Mouse (Mus musculus): ENCODE data around the gene Lrrc7.
"Not testable (repeated sequence)": the region's sequence is repeated elsewhere in the genome, so short reads cannot be mapped to it uniquely, and the experiment has no call there.

Gene Lrrc7

GRCm38 (mm10) chr3:158164452-158164851 is 397.6 kb downstream of the Lrrc7 start:
- no peak for DNase-seq

DNA sequence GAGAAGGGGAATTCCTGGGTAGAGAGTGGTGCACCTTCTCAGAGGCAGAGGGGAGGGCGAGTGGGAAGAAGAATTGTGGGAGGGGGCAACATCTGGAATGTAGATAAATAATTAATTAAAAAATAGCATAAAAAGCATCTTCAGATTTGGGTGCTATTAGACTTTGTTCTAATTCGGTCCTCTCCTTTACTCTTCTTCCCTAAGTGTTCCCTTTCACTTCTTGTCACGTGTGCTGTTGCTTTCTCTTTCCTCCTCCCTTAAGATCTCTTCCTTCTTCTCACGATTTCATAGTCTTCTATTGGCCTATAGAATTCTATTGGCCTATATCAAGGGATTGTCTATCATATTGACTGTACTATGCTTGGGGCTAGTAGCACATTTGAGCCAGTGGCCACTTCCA is 398.9 kb downstream of the Lrrc7 start:
- DNase-seq: no peak

DNA sequence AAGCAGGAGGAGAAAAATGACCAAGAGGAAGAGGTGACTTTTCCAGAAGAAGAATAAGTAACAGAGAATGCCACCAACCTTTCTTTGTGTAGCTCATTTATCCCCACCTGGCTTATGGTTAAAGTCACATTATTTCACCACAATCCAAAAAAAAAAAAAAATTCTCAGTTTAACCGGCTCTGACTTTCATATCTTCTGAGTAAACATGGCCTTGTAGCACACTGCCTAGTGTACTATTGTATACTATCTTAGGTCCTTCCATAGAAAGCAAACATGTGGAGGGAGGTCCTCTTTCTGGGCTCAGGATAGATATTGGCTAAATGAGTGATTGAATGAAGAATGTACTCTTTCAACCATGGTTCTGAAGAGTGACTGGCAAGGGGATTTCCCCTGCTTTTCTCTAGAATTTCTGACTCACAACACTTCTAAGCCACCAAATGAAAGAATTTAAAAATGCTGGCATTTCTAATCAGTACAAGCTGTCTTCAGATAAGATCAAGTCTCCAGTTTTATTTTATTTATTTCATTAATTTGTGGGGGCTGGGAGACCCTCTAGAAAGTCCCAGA is 400.0 kb downstream of the Lrrc7 start:
- no peak for DNase-seq

DNA sequence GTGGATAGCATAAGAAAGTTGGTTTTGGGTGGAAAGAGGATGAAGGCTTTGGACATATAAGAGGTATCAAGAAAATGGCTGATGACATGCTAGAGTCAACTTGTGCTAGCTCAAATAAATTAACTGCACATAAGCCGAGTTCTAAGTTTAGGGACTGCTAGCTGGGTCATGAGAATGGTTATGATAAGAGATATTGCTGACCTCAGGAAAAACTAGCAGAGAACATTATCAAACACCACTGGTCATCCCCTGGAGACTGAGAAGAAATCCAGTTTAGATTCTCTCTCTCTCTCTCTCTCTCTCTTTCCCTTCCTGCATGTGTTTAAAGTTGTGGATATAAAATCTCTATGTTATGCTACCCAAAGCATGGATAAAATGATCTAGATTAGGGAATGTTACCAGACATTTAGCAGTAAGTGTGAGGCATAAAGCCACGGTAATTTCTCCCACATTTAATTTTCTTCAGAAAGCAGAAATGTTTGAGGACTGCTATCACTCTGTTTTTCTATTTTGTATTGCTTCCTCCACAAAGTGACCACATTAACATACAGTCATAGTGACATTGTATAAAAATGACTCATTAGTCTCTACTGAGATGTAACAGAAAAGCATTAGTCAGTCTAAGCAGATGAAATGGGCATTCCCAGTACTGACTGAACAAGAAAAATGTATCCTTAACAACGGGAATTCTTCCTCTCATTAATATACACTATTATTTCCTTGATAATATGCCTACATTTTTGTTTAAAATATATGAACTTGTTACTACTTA is 406.3 kb downstream of the Lrrc7 start:
- no peak for DNase-seq

GRCm38 (mm10) chr3:158154134-158154533 is 407.9 kb downstream of the Lrrc7 start:
- no peak for DNase-seq

DNA sequence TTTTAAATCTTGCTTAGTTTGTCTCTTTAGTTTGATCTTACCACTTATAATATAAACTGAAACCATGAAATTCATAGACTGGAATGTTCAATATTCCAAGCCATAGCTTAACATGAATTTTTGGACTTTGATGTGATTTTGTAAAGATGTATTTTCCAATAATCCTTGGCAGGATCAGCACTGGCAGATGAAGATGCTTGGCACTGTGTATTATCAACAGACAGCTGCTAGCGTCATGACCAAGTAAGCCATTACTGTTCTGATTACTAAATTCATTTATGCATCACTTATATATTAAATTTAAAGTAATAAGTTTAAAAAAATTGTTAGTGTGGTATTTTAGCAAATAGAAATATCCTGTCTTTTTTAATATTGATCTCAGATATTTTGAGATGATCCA is 413.0 kb downstream of the Lrrc7 start:
- no peak for DNase-seq

DNA sequence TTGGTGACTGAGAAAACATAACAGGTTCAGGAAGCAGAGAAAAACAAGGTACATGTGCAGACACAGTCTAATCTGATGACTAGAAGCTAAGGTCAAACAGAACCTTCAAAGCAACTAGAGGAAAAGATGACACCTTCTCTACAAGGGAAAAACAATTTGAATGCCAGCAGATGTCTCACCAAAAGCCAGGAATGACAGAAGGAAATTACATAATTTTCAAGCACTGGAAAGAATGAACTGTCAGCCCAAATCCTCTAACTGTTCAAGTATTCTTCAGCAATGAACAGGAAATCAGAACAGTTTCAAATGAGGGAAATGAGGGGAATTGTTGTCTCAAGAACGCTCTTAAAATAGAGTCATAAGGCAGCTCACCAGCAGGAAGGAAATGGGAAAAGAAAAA is 421.4 kb downstream of the Lrrc7 start:
- DNase-seq: no peak

DNA sequence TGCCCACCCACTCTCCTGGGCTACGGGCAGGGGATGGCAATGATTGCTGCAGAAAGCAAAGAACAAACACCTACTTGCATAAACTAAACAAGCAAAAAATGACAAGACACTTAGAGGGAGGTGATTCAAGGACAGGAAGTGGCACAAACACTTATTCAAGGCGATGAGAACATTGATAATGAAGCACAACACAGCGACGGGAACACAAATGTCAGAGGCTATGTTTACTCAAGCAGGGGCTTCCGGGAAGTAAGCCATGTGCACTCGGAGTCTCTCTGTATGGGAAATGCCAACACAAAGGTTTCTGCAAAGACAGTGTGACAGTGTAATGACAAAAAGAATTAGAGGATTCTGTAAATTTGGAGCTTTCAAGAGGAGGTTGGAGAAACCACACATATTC is 424.2 kb downstream of the Lrrc7 start:
- no peak for DNase-seq

GRCm38 (mm10) chr3:158131672-158132071 is 430.3 kb downstream of the Lrrc7 start:
- DNase-seq: no peak

DNA sequence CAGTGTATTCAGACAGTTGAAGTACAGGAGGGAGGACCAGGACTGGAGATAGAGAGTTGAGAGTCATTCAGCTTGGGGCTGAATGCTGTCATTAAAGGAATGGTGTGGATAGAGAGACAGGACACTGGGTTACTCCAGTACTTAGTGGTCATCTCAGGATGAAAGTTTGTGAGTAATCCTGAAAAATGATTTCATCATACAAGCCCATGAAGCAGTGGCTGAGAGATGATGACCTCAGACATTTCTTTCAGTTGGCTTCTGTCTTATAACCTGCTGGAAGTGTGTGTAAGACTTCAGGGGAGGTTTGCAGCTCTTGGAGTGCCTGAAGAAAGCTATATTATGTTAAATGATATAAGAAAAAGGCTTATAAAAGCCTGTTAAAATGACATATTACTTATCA is 430.8 kb downstream of the Lrrc7 start:
- no peak for DNase-seq

DNA sequence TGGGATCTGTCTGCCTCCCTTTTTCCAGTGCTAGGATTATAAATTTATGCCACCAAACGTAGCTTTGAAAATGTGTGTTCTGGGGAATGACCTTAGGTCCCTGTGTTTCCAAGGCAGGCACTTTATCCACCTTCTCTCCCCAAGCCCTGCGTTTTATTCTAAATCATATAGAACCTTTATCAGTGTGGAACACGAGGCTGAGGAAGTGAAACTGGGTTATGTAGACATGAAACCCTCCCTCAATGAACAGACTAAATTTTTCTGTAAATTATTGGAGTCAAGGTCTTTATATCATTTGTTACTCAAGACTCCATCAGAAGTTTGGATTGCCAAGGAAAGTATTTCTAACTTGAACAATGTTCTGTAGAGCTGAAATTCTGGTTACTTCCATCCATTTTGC is 439.1 kb downstream of the Lrrc7 start:
- no peak for DNase-seq

DNA sequence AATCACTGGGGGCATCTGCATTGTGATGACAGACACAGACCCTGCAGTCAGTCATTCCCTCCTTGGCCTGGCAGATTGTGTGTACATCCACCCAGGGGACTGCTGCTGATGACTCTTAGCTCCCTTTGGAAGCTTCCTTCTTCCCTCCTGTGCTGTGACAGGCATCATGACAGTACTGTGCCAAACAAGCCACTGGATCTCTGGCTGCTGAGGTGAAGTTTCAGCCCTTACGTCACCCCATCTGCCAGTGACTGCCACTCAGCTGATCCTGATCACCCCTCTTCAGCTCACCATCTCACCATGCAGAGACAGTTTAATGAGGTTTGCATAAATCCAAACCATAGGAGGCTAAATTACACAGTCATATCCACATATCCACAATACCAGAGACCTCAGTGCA is 456.8 kb downstream of the Lrrc7 start:
- DNase-seq: no peak

GRCm38 (mm10) chr3:158103467-158103866 is 458.6 kb downstream of the Lrrc7 start:
- no peak for DNase-seq

DNA sequence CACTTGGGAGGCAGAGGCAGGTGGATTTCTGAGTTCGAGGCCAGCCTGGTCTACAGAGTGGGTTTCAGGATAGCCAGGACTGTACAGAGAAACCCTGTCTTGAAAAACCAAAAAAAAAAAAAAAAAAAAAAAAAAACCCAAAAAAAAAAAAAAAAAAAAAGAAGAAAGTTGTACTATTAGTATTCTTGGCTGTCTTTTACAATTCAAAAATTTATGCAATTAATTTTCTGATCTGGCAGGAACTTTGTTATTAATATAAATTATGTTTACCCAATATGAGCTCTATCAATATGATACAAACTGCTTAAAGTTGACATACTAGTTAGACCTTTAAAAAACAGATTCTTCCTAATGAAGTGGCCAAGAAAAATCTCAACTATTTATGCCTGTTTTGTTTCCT is 459.5 kb downstream of the Lrrc7 start:
- DNase-seq: not testable (repeated sequence)

GRCm38 (mm10) chr3:158102043-158102442 is 460.0 kb downstream of the Lrrc7 start:
- not testable (repeated sequence) for DNase-seq

DNA sequence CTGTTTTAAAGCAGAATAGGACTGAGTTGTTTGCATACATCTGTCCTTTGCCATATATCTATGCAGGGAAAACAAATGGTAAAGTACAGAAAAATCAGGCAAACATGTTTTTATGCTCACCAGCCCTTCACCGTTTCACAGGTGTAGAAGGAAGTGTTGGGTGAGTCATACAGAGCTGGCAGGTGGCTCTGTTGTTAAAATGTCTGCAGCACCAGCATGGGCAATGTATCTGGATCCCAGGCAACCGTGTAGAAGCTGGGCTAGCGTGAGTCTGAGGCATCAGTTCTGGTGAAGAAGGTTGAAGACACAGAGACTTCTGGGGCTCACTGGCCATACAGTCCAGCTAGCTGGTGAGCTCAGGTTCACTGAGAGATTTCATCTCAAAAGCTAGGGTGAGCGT is 468.1 kb downstream of the Lrrc7 start:
- DNase-seq: peak; percentile 40

- DNase-seq: peak; percentile 82
Observed at GRCm38 (mm10) chr3:158091601-158092000, 470.4 kb downstream of the Lrrc7 start.

GRCm38 (mm10) chr3:158077828-158078227 is 484.2 kb downstream of the Lrrc7 start:
- DNase-seq: no peak

DNA sequence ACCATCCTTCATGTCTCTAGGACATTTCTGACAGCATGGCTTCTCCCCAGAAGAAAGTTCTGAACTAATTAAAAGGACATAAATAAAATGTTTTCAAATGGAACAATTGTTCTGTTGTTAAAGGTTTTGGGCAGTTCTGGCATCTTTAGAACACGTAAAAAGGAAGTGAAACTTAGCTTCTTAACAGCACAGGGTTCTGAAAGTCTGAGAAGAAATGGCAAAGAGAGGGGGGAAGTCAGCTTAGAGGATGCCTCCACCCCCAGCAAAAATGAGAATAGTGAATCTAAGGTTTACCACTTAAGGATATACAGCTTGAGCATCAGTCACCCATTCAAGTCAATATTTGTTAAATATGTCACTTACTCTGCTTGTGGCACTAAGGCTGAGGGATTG is 484.6 kb downstream of the Lrrc7 start:
- no peak for DNase-seq

- DNase-seq: no peak
Observed at GRCm38 (mm10) chr3:158076685-158077379, 485.2 kb downstream of the Lrrc7 start.

- DNase-seq: no peak
Observed at GRCm38 (mm10) chr3:158075004-158075403, 487.0 kb downstream of the Lrrc7 start.

GRCm38 (mm10) chr3:158068613-158069263 is 493.3 kb downstream of the Lrrc7 start:
- DNase-seq: no peak

DNA sequence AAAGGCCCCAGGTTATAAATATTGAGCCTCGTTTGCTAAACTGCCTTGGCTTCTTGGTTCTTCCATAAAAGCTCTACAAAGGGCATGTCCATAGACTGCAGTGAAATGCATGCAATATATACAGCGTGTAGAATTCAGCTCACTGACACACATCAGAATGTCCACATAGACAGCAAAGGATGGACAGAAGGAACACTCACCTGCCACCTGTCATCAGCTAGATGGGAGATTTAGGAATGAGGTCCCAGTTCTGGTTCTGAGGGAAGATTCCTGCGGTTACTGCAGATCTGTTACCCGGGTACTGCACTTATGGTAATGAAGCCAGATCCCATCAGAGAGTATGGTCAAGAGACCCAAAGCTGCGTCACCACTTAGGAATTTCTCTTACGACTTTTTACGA is 494.1 kb downstream of the Lrrc7 start:
- no peak for DNase-seq

DNA sequence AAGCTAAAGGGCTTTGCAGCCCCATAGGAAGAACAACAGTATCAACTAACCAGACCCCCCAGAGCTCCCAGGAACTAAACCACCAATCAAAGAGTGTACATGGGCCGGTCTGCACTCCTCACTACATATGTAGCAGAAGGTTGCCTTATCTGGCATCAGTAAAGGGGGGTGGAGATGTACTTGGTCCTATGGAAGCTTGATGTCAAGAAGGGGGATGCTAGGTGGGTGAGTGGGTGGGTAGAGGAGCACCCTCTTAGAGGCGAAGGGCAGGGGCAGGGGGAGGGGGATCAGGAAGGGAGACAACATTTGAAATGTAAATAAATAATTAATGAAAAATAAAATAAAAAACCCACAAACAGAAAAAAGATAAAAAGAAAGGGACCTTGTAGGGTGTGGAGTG is 496.8 kb downstream of the Lrrc7 start:
- no peak for DNase-seq
